Mouse (Mus musculus) hindbrain, embryonic 14.5 days (tissue): ENCODE results near the gene Pde10a. TPM values are rescaled to one million over a fixed set of nuclear protein-coding genes. Genes with fewer than 3 reads are reported as not detected.
A peak's percentile ranks its signal among the peaks of the same experiment; 100 is the strongest.

ENCODE experiments used
- ATAC-seq: fragments of 200-750 bp; cut with Nextera tagmentation; 2 replicates; pipeline ENCODE4 v1.8.0; 2017; ENCODE audit warnings: moderate number of reproducible peaks, mild to moderate bottlenecking, moderate TSS enrichment, moderate library complexity; ENCODE audit not compliant: low FRiP score
- DNase-seq: peaks from one replicate; pipeline ENCODE4 v3.0.0-alpha.2; 2015; ENCODE audit warnings: low spot score
- H3K27ac ChIP-seq: fragments of 300-500 bp; sonication (generic); 2 replicates; pipeline ENCODE4 v1.5.1; 2014; ENCODE audit warnings: mild to moderate bottlenecking, moderate library complexity
- H3K27me3 ChIP-seq: fragments of 300-500 bp; sonication (generic); 2 replicates; pipeline ENCODE4 v1.6.1; 2014; ENCODE audit warnings: mild to moderate bottlenecking, low read length, mixed read lengths; ENCODE audit not compliant: control insufficient read depth, insufficient read depth
- H3K36me3 ChIP-seq: fragments of 300-500 bp; sonication (generic); replicated peaks from 2 replicates; pipeline ENCODE4 v1.6.1; 2014; ENCODE audit not compliant: control insufficient read depth, insufficient read depth
- H3K4me1 ChIP-seq: fragments of 300-500 bp; sonication (generic); replicated peaks from 2 replicates; pipeline ENCODE4 v1.6.1; 2014; ENCODE audit warnings: antibody characterized with exemption, low read length, mixed read lengths; ENCODE audit not compliant: control insufficient read depth, insufficient read depth
- H3K4me2 ChIP-seq: fragments of 300-500 bp; sonication (generic); replicated peaks from 2 replicates; pipeline ENCODE4 v1.6.1; 2014; ENCODE audit warnings: mild to moderate bottlenecking, moderate library complexity
- H3K4me3 ChIP-seq: fragments of 300-500 bp; sonication (generic); replicated peaks from 2 replicates; pipeline ENCODE4 v1.5.1; 2014; ENCODE audit warnings: mild to moderate bottlenecking, low read length
- H3K9ac ChIP-seq: fragments of 300-500 bp; sonication (generic); 2 replicates; pipeline ENCODE4 v1.6.1; 2014
- H3K9me3 ChIP-seq: fragments of 300-500 bp; sonication (generic); 2 replicates; pipeline ENCODE4 v1.6.1; 2016; ENCODE audit warnings: low read length; ENCODE audit not compliant: control insufficient read depth
- WGBS: fragments of 180-500 bp; shearing (Covaris S2); extraction: QIAGEN DNeasy Blood & Tissue Kit; methylation state at CpG from one replicate; pipeline ENCODE4 v1.1.7; 2014; 5-methylcytosine and 5-hydroxymethylcytosine counted together
- polyA plus RNA-seq: library from polyadenylated mRNA; unstranded; fragments of >200 nt; fragmentation: Nextera tagmentation; extraction: Ambion mirVana; gene quantifications from 2 replicates; pipeline ENCODE4 v1.2.1, GENCODE M21; 2014

The Pde10a gene
- polyA plus RNA-seq, 1 experiment from 2014 or later = 15.8 TPM

DNA sequence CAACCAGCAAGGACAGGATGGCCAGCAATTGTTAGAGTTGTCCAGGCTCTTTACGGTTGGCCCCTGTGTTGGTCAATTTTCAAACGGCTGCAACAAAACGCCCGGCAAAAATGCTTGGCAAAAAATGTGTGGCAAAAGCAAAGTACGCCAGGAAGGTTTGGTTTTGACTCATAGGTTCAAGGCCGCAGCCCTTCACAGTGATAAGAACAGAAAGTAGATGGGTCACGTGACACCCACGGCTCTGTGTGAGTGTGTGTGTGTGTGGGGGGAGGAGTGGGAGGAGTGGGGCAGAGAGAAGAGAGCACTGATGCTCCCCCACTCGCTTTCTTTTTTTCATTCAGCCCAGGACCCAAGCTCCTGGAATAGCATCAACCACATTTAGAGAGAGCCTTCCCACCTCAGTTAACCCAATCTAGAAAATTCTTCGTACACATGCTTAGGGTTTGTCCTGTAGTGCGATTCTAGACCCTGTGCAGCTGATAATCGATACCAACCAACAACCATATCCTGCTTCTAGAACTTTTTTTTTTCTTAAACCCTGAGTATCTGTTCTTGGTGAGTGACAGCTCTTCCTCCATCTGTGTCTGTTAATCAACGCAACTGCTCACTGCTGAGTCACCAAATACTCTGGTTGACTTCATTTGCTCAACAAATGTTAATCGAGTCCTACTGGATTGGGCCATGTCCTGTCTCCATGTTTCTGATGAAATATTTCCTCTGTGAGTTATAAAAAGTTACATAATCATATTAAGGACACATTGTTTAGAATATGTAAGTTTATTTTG, 37.1 kb downstream of the Pde10a start:
- no peaks in the 10 kb centered on the region for H3K27me3 ChIP-seq
- no peak for ATAC-seq
- H3K9me3 ChIP-seq = no peaks in the 10 kb centered on the region
- DNase-seq = no peak
- no peaks in the 10 kb centered on the region for H3K4me1 ChIP-seq
- no peak overlapping the region for H3K4me2 ChIP-seq
- H3K4me3 ChIP-seq = no peak overlapping the region
- H3K36me3 ChIP-seq = no peaks in the 10 kb centered on the region
- H3K27ac ChIP-seq = no peak overlapping the region
- WGBS = 67% methylated on average over 14 of the region's 14 CpGs
- H3K9ac ChIP-seq = no peak overlapping the region

DNA sequence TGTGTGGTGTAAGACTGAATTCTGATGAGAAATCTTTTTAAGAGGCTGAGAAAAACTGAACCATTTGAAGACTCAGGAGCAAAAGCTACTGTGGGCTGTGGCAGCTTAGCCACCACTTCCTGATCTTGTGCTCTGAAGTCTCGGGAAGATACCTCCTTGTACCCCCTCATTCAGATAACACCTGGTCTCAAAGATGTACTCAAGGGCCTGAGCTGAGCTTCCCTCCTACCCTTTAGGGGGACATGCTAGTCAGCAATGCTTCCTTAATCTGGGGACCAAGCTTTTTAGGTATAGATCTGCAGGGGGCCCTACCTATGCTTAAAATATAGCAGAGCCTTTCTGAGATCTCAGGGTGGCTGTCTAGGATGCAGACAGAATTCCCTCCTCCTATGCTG, 37.7 kb downstream of the Pde10a start:
- H3K4me3 ChIP-seq = no peak overlapping the region
- H3K36me3 ChIP-seq = no peaks in the 10 kb centered on the region
- H3K27ac ChIP-seq = no peak overlapping the region
- no peak overlapping the region for H3K9ac ChIP-seq
- DNase-seq (no peak), ATAC-seq (no peak)
- no peak overlapping the region for H3K4me2 ChIP-seq
- 91% methylated on average over 1 of the region's 1 CpGs for WGBS
- no peaks in the 10 kb centered on the region for H3K4me1 ChIP-seq
- H3K27me3 ChIP-seq = no peaks in the 10 kb centered on the region
- no peaks in the 10 kb centered on the region for H3K9me3 ChIP-seq

DNA sequence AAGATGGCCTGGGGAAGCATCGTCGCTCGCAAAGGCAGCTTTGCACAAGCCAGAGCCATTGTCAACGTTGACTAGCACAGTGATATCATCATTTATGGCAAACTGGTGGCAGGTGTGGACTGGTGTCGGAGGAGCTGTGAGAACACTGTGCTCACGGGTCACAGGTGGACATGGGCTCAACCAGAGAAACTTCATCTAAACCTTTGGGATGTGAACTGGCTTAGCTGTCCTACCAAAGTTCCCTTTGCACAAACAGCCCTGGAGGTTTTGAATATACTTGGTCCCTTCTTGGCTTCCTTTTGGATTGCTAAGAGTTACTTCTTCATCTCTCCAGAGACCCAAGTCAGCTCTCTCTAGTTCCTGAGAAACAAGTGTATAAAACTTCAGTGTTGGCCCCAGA, 41.7 kb downstream of the Pde10a start, which contains the start of gene Gm17087:
TSS of gene Gm17087 (minus strand) at position 101 of the 400 bp plus-strand sequence.
- ATAC-seq = no peak
- WGBS = 93% methylated on average over 6 of the region's 6 CpGs

DNA sequence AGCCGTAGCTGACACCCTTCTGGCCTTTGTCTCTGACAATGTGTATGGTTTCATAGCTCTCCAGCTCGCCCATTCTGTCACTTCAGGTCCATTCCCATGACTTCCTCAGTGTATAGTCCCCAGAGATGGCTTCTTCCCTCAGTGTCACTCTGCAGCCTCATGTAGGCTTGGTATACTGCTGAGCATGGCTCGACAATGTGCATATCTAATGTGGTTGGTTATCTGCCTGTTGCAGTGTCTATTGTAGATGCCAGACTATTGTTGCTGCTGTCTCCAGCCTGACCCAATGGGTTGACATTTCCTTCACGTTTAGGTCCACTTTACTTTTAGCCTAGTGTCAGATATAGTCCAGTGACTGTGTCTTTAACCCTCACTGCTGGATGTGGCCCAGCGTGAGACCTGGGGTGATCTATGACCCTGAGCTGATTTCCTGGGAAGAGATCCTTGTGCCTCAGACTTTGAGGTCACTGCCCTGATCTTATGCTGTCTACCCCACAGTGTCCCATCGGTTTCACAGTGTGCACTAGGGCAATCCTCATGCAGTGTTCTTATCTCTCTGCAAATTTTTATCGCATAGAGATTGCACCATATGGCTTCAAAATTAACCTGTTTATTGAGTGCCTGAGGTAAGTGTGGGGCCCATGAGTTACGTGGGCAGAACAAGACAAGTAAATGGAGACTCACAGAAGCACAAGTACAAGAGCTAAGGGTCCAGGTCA, 48.5 kb downstream of the Pde10a start:
- Histone ChIP-seq H3K9me3 (no peaks in the 10 kb centered on the region), H3K9ac (no peak overlapping the region), H3K27ac (no peak overlapping the region), H3K4me3 (no peak overlapping the region), H3K4me1 (no peaks in the 10 kb centered on the region), H3K4me2 (no peak overlapping the region), H3K36me3 (no peaks in the 10 kb centered on the region), H3K27me3 (no peaks in the 10 kb centered on the region)
- ATAC-seq (no peak), DNase-seq (no peak)
- WGBS = 72% methylated on average over 8 of the region's 8 CpGs

More for the DNA sequence above, 41.7 kb downstream of the Pde10a start, which contains the start of gene Gm17087:
- no peak within 1 kb of the TSS for H3K4me3 ChIP-seq
- no peaks in the 10 kb centered on the region for H3K4me1 ChIP-seq
- no peaks in the 10 kb centered on the region for H3K36me3 ChIP-seq
- no peak for DNase-seq
- H3K9me3 ChIP-seq = no peaks in the 10 kb centered on the region
- no peak within 1 kb of the TSS for H3K27ac ChIP-seq
- H3K9ac ChIP-seq = no peak within 1 kb of the TSS
- H3K4me2 ChIP-seq = no peak within 1 kb of the TSS
- H3K27me3 ChIP-seq = no peaks in the 10 kb centered on the region

DNA sequence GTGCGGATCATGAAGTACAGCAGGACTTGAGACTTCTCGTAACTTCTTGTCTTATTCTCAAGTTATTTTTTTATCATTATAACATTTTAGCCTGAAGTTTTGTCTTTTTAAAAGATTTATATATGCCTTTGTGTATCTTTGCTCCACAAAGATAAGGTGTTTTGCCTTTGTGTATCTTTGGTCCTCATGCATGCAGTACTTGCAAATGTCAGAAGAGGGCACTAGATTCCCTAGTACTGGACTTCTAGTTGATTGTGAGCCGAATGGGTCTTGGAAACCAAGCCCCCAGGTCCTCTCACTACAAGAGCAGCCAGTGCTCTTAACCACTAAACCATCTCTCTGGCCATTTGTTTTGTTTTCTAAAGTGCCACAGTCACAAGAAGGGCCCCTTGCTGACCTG, 55.2 kb downstream of the Pde10a start:
- WGBS = 65% methylated on average over 3 of the region's 3 CpGs
- Histone ChIP-seq H3K4me2 (no peak overlapping the region), H3K9ac (no peak overlapping the region), H3K36me3 (no peaks in the 10 kb centered on the region), H3K9me3 (no peaks in the 10 kb centered on the region), H3K27ac (no peak overlapping the region), H3K4me1 (no peaks in the 10 kb centered on the region), H3K4me3 (no peak overlapping the region), H3K27me3 (no peaks in the 10 kb centered on the region)
- peak; percentile 59 for DNase-seq
- ATAC-seq = no peak

DNA sequence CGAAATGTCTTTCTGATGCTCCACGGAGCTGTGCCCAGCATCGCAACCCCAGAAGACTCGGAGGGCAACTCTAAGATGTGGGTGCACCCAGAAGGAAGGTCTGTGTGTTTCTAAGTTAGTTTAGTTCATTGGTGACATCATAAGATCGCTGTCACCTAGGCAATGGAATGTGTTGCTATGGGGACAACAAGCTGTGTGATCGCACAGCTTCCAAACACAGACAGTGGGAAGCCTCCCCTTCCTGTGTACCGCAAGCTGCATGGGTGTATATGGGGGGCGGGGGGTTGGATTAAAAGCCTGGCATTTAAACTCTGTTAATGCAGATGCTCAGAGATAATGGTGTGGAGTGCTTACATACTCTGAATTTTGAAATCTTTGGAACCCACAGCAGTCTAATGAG, 56.4 kb downstream of the Pde10a start:
- Histone ChIP-seq H3K27ac (no peak overlapping the region), H3K27me3 (no peaks in the 10 kb centered on the region), H3K4me3 (no peak overlapping the region), H3K4me1 (no peaks in the 10 kb centered on the region), H3K4me2 (no peak overlapping the region), H3K36me3 (no peaks in the 10 kb centered on the region), H3K9me3 (no peaks in the 10 kb centered on the region), H3K9ac (no peak overlapping the region)
- DNase-seq (no peak), ATAC-seq (no peak)
- 61% methylated on average over 8 of the region's 8 CpGs for WGBS

DNA sequence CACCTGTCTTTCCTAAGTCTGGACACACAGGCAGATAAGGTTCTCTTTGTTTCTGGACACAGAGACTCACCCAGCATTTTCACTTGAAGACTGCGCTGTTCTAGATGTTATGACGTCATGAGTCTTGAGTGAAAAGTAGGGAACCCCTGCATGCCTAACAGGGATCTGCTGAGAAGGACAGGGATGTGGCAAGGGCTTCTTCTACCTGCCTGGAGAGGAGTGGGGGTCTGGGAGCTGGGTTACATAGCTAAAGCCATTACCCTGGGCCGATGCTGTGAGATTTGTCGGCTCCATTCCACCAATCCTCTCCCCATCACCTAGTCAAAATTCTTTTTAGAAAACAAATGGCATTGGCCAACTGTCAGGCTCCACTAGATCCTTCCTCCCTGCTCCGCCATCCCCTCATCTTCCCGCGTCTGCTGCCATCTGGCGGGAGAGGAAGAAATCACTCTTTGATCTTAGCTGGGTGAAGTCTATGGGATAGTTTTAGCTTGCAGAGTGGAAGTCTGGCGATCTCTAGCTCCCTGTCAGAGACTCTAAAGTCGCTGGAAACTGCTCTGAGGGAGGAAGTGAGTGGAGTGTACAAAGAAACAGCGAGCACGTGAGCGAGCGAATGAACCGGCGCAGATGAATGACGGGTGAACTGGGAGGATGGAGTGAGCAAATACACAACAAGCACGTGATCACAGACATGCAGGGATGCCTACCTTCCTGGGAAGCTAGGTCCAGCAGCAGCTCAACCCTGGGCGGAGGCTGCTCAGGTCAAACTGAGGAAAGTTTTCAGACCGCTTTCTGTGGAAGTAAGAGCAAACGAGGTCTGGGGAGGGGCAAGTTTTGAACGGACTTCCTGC, 67.5 kb downstream of the Pde10a start:
- no peaks in the 10 kb centered on the region for H3K4me1 ChIP-seq
- ATAC-seq = peak; percentile 43; the same call in 1 of the 2 replicates
- H3K9ac ChIP-seq = no peak overlapping the region
- H3K36me3 ChIP-seq = no peaks in the 10 kb centered on the region
- no peak overlapping the region for H3K27ac ChIP-seq
- H3K4me2 ChIP-seq = peak overlapping the region; percentile 50
- H3K9me3 ChIP-seq = 0 out of 2 replicates have a peak, but pooled peaks cover 3% of the 10 kb centered on the region
- WGBS = 23% methylated on average over 22 of the region's 22 CpGs
- 0 out of 2 replicates have a peak, but pooled peaks cover 5% of the 10 kb centered on the region for H3K27me3 ChIP-seq
- peak; percentile 92 for DNase-seq
- H3K4me3 ChIP-seq = peak overlapping the region; percentile 8; the same call in 1 of the 2 replicates

DNA sequence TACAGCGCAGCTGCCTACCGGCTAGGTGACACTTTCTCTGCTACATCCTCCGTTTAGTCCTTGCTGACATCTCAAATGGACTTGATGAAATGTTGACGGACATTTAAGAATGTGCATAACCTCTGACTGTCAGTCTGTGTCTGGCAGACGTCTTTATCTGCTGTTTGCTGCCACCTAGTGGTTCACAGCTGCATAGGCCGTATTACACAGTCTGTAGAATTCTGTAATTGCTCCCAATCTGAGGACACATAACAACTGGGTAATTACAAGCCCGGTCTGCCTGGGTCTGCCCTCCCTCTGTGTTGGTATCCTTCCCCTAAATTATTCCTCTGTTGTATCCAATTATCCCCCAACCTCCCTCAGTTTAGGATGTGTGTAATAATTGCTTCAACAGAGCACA, 72.6 kb downstream of the Pde10a start:
- DNase-seq = peak; percentile 83
- peak; percentile 65; the same call in 1 of the 2 replicates for ATAC-seq

DNA sequence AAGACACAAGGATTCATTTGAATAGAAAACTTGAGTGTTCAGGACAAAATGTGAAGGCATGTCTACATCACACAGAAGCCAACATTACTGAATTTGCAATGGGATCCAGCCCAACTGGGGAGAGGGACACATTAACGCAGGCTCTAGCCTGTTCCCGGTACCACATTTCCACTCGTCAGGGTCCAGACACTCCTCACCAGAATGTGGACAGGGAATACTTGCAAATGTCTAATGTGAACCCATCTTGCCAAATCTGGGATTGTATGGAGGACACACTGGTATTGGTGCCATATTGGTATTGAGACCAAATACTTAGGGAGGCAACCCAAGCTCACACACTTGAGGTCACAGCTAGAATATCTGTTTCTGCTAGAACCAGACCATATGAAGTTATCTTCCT, 77.8 kb downstream of the Pde10a start:
- no peaks in the 10 kb centered on the region for H3K36me3 ChIP-seq
- H3K4me1 ChIP-seq = no peaks in the 10 kb centered on the region
- H3K9ac ChIP-seq = no peak overlapping the region
- no peak for ATAC-seq
- WGBS = 95% methylated on average over 3 of the region's 3 CpGs
- H3K9me3 ChIP-seq = no peaks in the 10 kb centered on the region
- H3K4me3 ChIP-seq = no peak overlapping the region
- no peaks in the 10 kb centered on the region for H3K27me3 ChIP-seq
- H3K27ac ChIP-seq = no peak overlapping the region
- DNase-seq = no peak
- no peak overlapping the region for H3K4me2 ChIP-seq

More for the DNA sequence above, 72.6 kb downstream of the Pde10a start:
- H3K9me3 ChIP-seq = 0 out of 2 replicates have a peak, but pooled peaks cover 3% of the 10 kb centered on the region
- H3K36me3 ChIP-seq = no peaks in the 10 kb centered on the region
- H3K27me3 ChIP-seq = 0 out of 2 replicates have a peak, but pooled peaks cover 5% of the 10 kb centered on the region
- WGBS = 9% methylated on average over 7 of the region's 7 CpGs
- H3K4me2 ChIP-seq = no peak overlapping the region
- H3K4me3 ChIP-seq = no peak overlapping the region
- H3K4me1 ChIP-seq = no peaks in the 10 kb centered on the region
- no peak overlapping the region for H3K9ac ChIP-seq
- no peak overlapping the region for H3K27ac ChIP-seq
